Mouse (Mus musculus) cerebellum, adult 2 months (tissue): Measurements from ENCODE around the gene Nudt3. TPM values are rescaled to one million over a fixed set of nuclear protein-coding genes. Genes with fewer than 3 reads are reported as not detected.

Experiments used
- DNase-seq, 2 experiments: peaks; one replicate each; pipeline ENCODE4 v3.0.0; 2021
- H3K27ac ChIP-seq: fragments of 200-500 bp; 2 replicates; pipeline ENCODE4 v1.5.1; 2012; ENCODE audit warnings: low read length, control low read depth, inconsistent platforms; ENCODE audit not compliant: insufficient read depth
- H3K27me3 ChIP-seq: fragments of 200-500 bp; 2 replicates; pipeline ENCODE4 v1.6.1; 2012; ENCODE audit warnings: inconsistent platforms, mild to moderate bottlenecking, low read length, moderate library complexity; ENCODE audit not compliant: control insufficient read depth, insufficient read depth
- H3K4me1 ChIP-seq: fragments of 200-500 bp; 2 replicates; pipeline ENCODE4 v1.6.1; 2011; ENCODE audit warnings: low read length; ENCODE audit not compliant: control insufficient read depth, insufficient read depth
- H3K4me3 ChIP-seq: fragments of 200-500 bp; replicated peaks from 2 replicates; pipeline ENCODE3; 2011; ENCODE audit warnings: mild to moderate bottlenecking, low read depth, low read length, control low read depth; ENCODE audit not compliant: insufficient read depth
- CTCF ChIP-seq: fragments of 200-500 bp; IDR thresholded peaks from 2 replicates; pipeline ENCODE4 v1.5.1; 2011; ENCODE audit warnings: low read depth, mild to moderate bottlenecking, control low read depth, low read length, moderate library complexity, borderline replicate concordance; ENCODE audit not compliant: insufficient read depth
- POLR2A ChIP-seq: fragments of 200-500 bp; IDR thresholded peaks from 2 replicates; pipeline ENCODE4 v1.6.1; 2011; ENCODE audit warnings: low read length, control low read depth, borderline replicate concordance; ENCODE audit not compliant: insufficient read depth
- WGBS: fragments of 180-500 bp; shearing (Covaris S2); methylation state at CpG from one replicate; pipeline ENCODE4 v1.1.7; 2018; 5-methylcytosine and 5-hydroxymethylcytosine counted together
- polyA plus RNA-seq: library from polyadenylated mRNA; depleted of rRNA; stranded (reverse); fragments of >200 nt; gene quantifications from 2 replicates; pipeline ENCODE4 v1.2.3, GENCODE M21; 2012; rRNA removed

Gene Nudt3
- polyA plus RNA-seq = 336 and 366 TPM in 2 replicates

DNA sequence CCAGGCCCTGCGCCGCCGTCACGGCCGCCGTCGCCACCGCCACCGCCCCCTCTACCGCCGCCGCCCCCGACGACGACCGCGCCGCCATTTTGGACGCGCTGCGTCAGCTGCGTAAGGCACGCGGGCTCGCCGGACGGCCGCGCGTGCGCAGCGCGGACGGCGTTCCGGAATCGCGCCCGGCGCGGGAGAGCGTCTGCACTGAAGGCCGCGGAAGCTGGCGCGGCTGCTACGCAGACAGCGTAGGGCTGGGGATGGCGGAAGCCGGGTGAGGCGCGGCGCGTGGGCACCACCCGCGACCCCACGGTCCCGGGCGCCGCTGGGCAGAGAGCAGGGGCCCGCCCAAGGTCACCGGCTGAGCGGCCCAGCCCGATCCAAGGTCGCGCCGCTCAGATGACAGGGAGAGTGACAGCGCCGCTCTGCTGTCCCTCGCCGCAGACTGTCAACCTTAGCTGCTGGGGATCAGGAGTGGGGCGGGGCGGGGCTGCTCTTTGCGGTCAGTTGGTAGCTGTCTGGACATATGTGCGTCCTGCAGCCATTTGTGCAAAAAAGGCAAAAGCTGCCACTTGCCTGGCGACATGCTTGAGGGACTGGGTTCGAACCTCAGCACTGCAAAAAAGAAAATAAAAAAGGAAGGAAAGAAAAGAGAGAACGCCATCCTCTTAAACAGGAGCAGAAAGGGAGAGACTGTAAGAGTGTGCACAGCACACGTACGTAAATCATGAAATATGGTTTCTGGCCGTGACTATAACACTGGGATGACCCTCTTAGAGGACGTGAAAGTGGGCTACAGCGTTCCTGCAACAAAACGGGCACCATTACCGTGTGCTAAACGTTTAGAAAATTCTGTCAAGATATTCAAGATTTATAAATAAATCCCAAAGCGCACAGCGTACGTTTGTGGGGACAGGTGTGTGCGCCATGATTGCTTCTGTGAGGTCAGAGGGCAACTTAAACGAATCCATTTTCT, at the start of gene Nudt3:
Nudt3 (minus strand) TSS at position 136 of the 967 bp plus-strand sequence.
- Histone ChIP-seq H3K27me3 (no peaks in the 10 kb centered on the region), H3K4me1 (peaks cover 13% of the 10 kb centered on the region; the same call in 1 of the 2 replicates), H3K4me3 (peak within 1 kb of the TSS; percentile 79), H3K27ac (peak within 1 kb of the TSS; percentile 92)
- TF ChIP-seq CTCF = no peak
- peak; percentile 67 for TF ChIP-seq POLR2A
- peak; percentile 92 to 95 for DNase-seq
- WGBS = 8% methylated on average over 89 of the region's 91 CpGs

DNA sequence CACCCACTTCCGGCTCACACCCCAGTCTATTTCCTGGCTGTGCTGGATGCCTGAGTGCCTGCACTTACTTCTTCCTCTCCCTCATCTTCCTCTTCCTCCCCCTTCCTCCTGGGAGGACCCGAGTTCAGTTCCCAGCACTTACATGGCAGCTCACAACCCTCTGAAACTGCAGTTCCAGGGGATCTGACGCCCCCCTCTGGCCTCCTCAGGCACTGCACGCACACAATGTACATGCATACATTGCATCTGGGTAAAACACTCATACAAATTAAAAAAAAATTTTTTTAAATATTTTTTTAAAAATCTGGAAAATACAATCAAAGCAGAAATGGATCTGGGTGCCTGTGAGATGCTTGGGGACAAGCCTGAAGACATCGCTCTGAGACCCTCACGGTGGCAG, 48.4 kb upstream of the Nudt3 start:
- peaks cover 46% of the 10 kb centered on the region for H3K4me1 ChIP-seq
- 84% methylated on average over 6 of the region's 6 CpGs for WGBS
- no peak overlapping the region for H3K4me3 ChIP-seq
- no peaks in the 10 kb centered on the region for H3K27me3 ChIP-seq
- no peak overlapping the region for H3K27ac ChIP-seq
- TF ChIP-seq POLR2A = no peak
- TF ChIP-seq CTCF = peak; percentile 25; the same call in 1 of the 2 replicates
- no peak for DNase-seq

DNA sequence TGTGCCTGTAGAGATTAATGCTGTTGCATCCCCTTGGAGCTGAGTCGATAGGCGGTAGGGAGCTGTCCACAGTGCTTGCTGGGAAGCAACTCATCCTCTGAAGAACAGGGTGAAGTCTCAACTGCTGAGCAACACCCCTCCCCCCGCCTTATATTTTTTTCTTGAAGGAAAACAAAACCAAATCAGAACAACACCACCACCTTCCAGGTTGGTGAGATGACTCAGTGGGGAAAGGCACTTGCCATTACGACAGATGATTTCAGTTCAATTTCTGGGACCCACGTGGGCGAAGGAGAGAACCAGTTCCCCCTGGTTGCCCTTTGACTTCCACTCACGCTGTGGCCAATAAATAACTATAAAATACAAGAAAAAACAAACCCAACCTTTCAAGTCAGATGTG, 35.5 kb upstream of the Nudt3 start:
- Histone ChIP-seq H3K27ac (no peak overlapping the region), H3K27me3 (no peaks in the 10 kb centered on the region), H3K4me3 (peak overlapping the region; percentile 36), H3K4me1 (peaks cover 31% of the 10 kb centered on the region)
- 29% methylated on average over 7 of the region's 7 CpGs for WGBS
- TF ChIP-seq CTCF = no peak
- no peak for TF ChIP-seq POLR2A
- DNase-seq = no peak

DNA sequence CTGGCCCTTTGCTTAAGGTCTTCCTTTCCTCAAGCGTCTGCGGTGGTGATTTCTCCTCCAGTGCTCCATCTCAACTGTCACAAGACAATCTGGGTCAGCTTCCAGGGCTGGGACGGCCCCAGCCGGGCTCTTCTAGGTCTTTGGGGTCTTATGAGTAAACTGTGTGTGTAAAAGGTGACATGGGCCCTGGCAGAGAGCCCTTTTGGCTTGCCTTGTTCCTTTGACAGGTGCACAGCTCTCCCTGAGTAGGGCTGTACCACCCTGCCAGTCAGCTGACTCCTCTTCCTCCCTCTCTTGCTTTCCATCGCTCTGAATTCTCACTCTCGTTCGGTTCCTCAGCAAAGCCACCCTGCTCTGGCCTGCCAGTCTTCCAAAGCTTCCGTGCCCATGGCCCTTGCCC, 33.8 kb upstream of the Nudt3 start:
- Histone ChIP-seq H3K4me3 (peak overlapping the region; percentile 68), H3K4me1 (peaks cover 23% of the 10 kb centered on the region), H3K27ac (peak overlapping the region; percentile 96), H3K27me3 (no peaks in the 10 kb centered on the region)
- 7% methylated on average over 8 of the region's 8 CpGs for WGBS
- TF ChIP-seq CTCF = no peak
- TF ChIP-seq POLR2A = peak; percentile 13; the same call in 1 of the 2 replicates
- peak; percentile 85 to 88 for DNase-seq

DNA sequence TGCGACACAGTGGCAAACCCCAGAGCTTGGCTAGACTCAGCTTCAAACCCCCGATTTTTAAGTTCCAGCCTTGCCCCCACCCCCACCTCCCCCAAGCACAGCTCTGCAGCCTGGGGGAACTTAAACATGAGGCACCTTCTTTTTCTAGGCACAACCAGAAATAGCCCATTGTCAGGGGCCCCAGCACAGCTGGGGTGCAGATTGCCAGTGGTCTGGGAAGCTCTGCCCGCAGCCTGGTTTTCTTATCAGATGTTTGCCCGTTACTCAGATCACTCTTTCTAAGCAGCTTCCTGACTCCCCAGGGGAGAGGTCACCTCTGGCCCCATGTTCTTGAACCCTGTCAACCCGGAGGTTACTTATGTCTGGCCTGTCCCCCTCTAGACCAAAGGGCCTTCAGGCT, 33.1 kb upstream of the Nudt3 start:
- TF ChIP-seq CTCF (no peak), POLR2A (no peak)
- 6% methylated on average over 5 of the region's 5 CpGs for WGBS
- peak overlapping the region; percentile 68 for H3K4me3 ChIP-seq
- H3K4me1 ChIP-seq = peaks cover 21% of the 10 kb centered on the region
- H3K27me3 ChIP-seq = no peaks in the 10 kb centered on the region
- no peak for DNase-seq
- H3K27ac ChIP-seq = peak overlapping the region; percentile 96

DNA sequence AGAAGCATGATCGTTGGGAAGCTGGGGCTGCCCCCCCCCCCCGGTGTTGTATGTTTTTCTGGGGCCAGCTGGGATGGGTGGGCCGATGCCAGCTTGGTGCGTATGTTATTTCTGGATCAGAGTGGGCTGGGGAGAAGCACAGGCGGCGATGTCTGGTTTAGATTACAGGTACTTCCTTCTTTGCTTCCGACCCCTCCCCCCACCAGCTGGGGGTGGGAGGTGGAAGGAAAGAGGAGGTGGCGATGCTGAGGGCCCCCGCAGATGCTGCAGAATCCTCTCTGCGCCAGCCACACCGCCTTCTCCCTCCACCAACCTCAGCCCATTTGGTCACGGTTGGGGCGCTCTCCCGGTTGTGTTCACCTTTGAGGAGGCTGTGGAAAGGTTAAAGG, 32.7 kb upstream of the Nudt3 start:
- Histone ChIP-seq H3K27me3 (no peaks in the 10 kb centered on the region), H3K4me1 (peaks cover 22% of the 10 kb centered on the region), H3K27ac (peak overlapping the region; percentile 96), H3K4me3 (peak overlapping the region; percentile 68)
- peak; percentile 78 for DNase-seq
- no peak for TF ChIP-seq POLR2A
- no peak for TF ChIP-seq CTCF
- WGBS = 7% methylated on average over 14 of the region's 14 CpGs

DNA sequence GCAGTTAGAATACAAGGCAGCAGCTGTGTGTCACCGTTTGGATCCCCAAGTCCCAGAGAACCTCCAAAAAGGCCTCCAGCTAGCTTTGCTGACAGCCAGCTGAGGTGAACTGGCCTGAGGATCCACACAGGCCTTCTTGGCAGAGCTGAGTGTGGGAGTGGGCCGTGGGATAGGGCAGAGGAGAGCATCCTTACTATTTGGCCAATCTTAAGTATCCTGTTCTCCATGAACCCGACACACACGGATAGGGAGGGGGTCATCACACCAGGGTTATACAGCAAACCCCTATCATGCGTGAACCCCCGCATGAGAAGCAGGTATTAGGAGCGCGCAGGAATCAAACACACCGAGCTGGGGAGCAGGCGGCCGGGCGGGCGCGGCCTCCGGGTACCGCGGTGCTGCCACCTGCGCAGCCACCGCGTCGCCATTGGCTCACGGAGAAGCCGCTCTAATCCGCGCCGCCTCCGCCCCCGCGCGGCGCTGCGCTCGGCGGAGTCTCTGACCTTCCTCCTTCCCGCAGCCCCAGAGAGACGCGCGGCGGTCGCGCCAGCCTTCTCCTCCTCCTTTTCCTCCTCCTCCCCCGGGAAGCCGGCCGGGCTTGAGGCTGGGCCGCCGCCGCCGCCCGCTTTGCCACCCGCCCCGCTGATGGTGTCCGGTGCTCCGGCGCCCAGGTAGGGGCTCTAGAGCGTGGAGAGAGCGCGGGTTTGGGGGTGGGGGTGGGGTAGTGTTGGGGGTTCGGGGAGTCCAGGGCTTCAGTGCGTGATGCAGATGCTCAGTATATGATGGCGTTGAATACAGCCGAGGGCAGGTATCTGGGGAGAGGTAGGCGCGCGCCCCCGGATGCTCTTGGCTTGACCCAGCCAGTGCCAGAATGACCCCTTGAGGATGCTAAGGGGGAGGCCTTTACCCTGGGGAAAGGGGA, 32.1 kb upstream of the Nudt3 start, which contains the start of gene Pacsin1:
Pacsin1 (plus strand) TSS at position 421 of the 922 bp plus-strand sequence.
- Histone ChIP-seq H3K27me3 (no peaks in the 10 kb centered on the region), H3K27ac (peak within 1 kb of the TSS; percentile 99), H3K4me3 (peak within 1 kb of the TSS; percentile 68), H3K4me1 (peaks cover 26% of the 10 kb centered on the region)
- no peak for TF ChIP-seq CTCF
- TF ChIP-seq POLR2A = peak; percentile 72
- WGBS = under 1% methylated on average over 61 of the region's 65 CpGs
- peak; percentile 92 to 94 for DNase-seq
